Mouse (Mus musculus): ENCODE data around the gene Camk2n1. TPM values are rescaled to one million over a fixed set of nuclear protein-coding genes. Genes with fewer than 3 reads are reported as not detected.

Gene Camk2n1
- total RNA-seq, 4 experiments from 2014 or later, result 317 to 356 (median 337) TPM

Other genes with a start within 250 kb of the Camk2n1 start
- 100 to 1,000 TPM; 184 to 200 (median 196) TPM for gene Hp1bp3, start 238.0 kb upstream of the Camk2n1 start, total RNA-seq (2022)
- 10 to 100 TPM; 52.0 to 60.0 (median 56.8) TPM for gene Sh2d5, start 203.9 kb upstream of the Camk2n1 start, total RNA-seq (2022)
- gene Kif17, start 203.9 kb upstream of the Camk2n1 start, total RNA-seq (2022), result 10 to 100 TPM; 20.7 to 27.0 (median 23.2) TPM
- gene Ddost, start 149.6 kb upstream of the Camk2n1 start, total RNA-seq (2022), result 10 to 100 TPM; 90.5 to 99.3 (median 97.2) TPM
- gene Pink1, start 128.0 kb upstream of the Camk2n1 start, total RNA-seq (2022), result 100 to 1,000 TPM; 264 to 292 (median 274) TPM
- gene Cda, start 86.3 kb upstream of the Camk2n1 start, total RNA-seq (2022), result 1 to 10 TPM; 2.0 to 3.2 (median 2.7) TPM
- gene Fam43b, start 57.8 kb upstream of the Camk2n1 start, total RNA-seq (2022), result 10 to 100 TPM; 26.4 to 30.9 (median 30.1) TPM
- gene Mul1, start 19.6 kb upstream of the Camk2n1 start, total RNA-seq (2022), result 10 to 100 TPM; 51.3 to 62.9 (median 55.8) TPM
- gene Vwa5b1, start 181.6 kb downstream of the Camk2n1 start, total RNA-seq (2022), result 1 to 10 TPM; 2.8 to 5.0 (median 3.6) TPM

Data from layer of hippocampus, adult 8-10 months (tissue).